Mouse (Mus musculus) ES-Bruce4 (cell line): ENCODE results near the gene Lingo3.

Experiments used
- CTCF ChIP-seq: IDR thresholded peaks from one replicate; pipeline ENCODE4 v1.8.1; 2011; ENCODE audit warnings: low read depth, low read length
- EP300 ChIP-seq: IDR thresholded peaks from 2 replicates; pipeline ENCODE4 v1.6.1; 2011; ENCODE audit warnings: low read depth, low read length; ENCODE audit not compliant: insufficient read depth

- TF ChIP-seq EP300 (no peak), CTCF (no peak)
Measured at GRCm38 (mm10) chr10:80848571-80848970, 4.7 kb upstream of the Lingo3 start.
